Mouse (Mus musculus) myocyte (in vitro differentiated cells): ENCODE measurements around the gene Ttc36. TPM values are rescaled to one million over a fixed set of nuclear protein-coding genes. Genes with fewer than 3 reads are reported as not detected.

Experiments
- H3K27me3 ChIP-seq: one replicate; pipeline ENCODE4 v1.6.1; 2011; ENCODE audit not compliant: control insufficient read depth, insufficient read depth, insufficient read length
- H3K36me3 ChIP-seq: one replicate; pipeline ENCODE4 v1.6.1; 2011; ENCODE audit not compliant: control insufficient read depth, insufficient read depth
- H3K4me2 ChIP-seq: one replicate; pipeline ENCODE4 v1.6.1; 2011; ENCODE audit warnings: low read depth, control low read depth
- H3K4me3 ChIP-seq: one replicate; pipeline ENCODE4 v1.5.1; 2011; ENCODE audit warnings: mild to moderate bottlenecking, control low read depth, moderate library complexity
- H3K79me2 ChIP-seq: one replicate; pipeline ENCODE4 v1.6.1; 2011; ENCODE audit not compliant: control insufficient read depth, insufficient read depth
- H3ac ChIP-seq: one replicate; pipeline ENCODE4 v1.6.1; 2011; ENCODE audit not compliant: control insufficient read depth, insufficient read length
- CEBPB ChIP-seq: IDR thresholded peaks from 2 replicates; pipeline ENCODE4 v1.6.1; 2011; ENCODE audit warnings: mild to moderate bottlenecking, moderate library complexity; ENCODE audit not compliant: poor library complexity, insufficient read depth, severe bottlenecking
- E2F4 ChIP-seq: IDR thresholded peaks from one replicate; pipeline ENCODE4 v1.6.1; 2011; ENCODE audit warnings: mild to moderate bottlenecking, control low read depth, moderate library complexity; ENCODE audit not compliant: insufficient read depth
- MAX ChIP-seq: IDR thresholded peaks from one replicate; pipeline ENCODE4 v1.6.1; 2011; ENCODE audit warnings: low read depth, mild to moderate bottlenecking, control low read depth
- MYOD1 ChIP-seq, 3 experiments: IDR thresholded peaks; one replicate each; pipeline ENCODE4 v1.6.1; 2011; ENCODE audit warnings: control low read depth in 2 of 3, low read depth in 2 of 3, mild to moderate bottlenecking in 2 of 3, moderate library complexity in 1 of 3; ENCODE audit not compliant: insufficient read length in 2 of 3, control insufficient read depth in 1 of 3
- MYOG ChIP-seq, 3 experiments: IDR thresholded peaks; one replicate each; pipeline ENCODE4 v1.6.1; 2011; ENCODE audit warnings: control low read depth in 2 of 3, low read depth in 2 of 3, mild to moderate bottlenecking in 2 of 3; ENCODE audit not compliant: insufficient read length in 2 of 3, control insufficient read depth in 1 of 3, insufficient read depth in 1 of 3
- POLR2A ChIP-seq: IDR thresholded peaks from one replicate; pipeline ENCODE4 v1.6.1; 2011; ENCODE audit warnings: low read depth, mild to moderate bottlenecking, control low read depth, moderate library complexity; ENCODE audit not compliant: insufficient read length
- POLR2AphosphoS2 ChIP-seq: IDR thresholded peaks from one replicate; pipeline ENCODE4 v1.6.1; 2011; ENCODE audit warnings: low read depth, control low read depth; ENCODE audit not compliant: insufficient read length
- REST ChIP-seq: IDR thresholded peaks from one replicate; pipeline ENCODE4 v1.6.1; 2011; ENCODE audit warnings: mild to moderate bottlenecking, control low read depth, moderate library complexity; ENCODE audit not compliant: insufficient read depth, insufficient read length
- SRF ChIP-seq: IDR thresholded peaks from one replicate; pipeline ENCODE4 v1.6.1; 2011; ENCODE audit warnings: low read depth; ENCODE audit not compliant: control insufficient read depth, insufficient read length
- TCF12 ChIP-seq: IDR thresholded peaks from one replicate; pipeline ENCODE4 v1.6.1; 2011; ENCODE audit warnings: mild to moderate bottlenecking, control low read depth; ENCODE audit not compliant: poor library complexity, insufficient read depth, severe bottlenecking
- TCF3 ChIP-seq: IDR thresholded peaks from one replicate; pipeline ENCODE4 v1.6.1; 2011; ENCODE audit warnings: low read depth, control low read depth; ENCODE audit not compliant: insufficient read length
- USF1 ChIP-seq: IDR thresholded peaks from one replicate; pipeline ENCODE4 v1.6.1; 2011; ENCODE audit warnings: low read depth, mild to moderate bottlenecking, control low read depth, moderate library complexity
- polyA plus RNA-seq: library from polyadenylated mRNA; unstranded; fragments of >200 nt; fragmentation: generic; extraction: Trizol; gene quantifications from one replicate; pipeline ENCODE4 v1.2.1, GENCODE M21; 2012; ENCODE audit warnings: missing spikeins

Ttc36 gene
- polyA plus RNA-seq, 1 experiment: 0.12 TPM

DNA sequence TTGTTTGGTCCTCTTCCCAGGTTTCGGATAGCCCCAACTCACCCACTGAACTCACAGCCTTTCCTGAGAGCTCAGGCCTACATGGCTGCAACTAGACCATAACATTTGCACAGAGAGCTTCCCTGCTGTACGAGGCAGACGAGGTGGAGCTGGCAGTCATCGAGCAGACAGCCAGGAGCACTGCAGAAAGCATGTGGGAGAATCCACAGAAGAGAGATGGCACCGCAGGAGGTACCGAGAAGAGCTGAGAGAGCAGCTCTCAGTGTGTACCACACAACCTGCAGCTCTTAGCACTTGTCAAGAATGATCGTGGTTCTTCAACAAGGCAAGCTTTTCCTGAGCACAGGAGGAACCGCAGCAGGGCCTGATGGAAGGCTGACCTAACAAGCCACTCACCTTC, 11.3 kb upstream of the Ttc36 start:
- H3K27me3 ChIP-seq: no peaks in the 10 kb centered on the region
- peaks cover 51% of the 10 kb centered on the region for H3K36me3 ChIP-seq
- H3K4me2 ChIP-seq: no peak overlapping the region
- no peak overlapping the region for H3K4me3 ChIP-seq
- H3ac ChIP-seq: no peak overlapping the region
- TF ChIP-seq POLR2AphosphoS2: no peak
- TF ChIP-seq POLR2A: no peak
- TF ChIP-seq TCF12: no peak
- TF ChIP-seq USF1: no peak
- no peak for TF ChIP-seq TCF3
- TF ChIP-seq MYOD1 (IDR thresholded peaks at IDR 0.05; ENCODE audit: control insufficient read depth in 1 of 3, insufficient read length in 2 of 3, low read depth in 2 of 3): no peak
- TF ChIP-seq MYOG (IDR thresholded peaks at IDR 0.05; ENCODE audit: control insufficient read depth in 1 of 3, insufficient read depth in 1 of 3, insufficient read length in 2 of 3, low read depth in 2 of 3): no peak
- no peak for TF ChIP-seq MAX
- TF ChIP-seq SRF: no peak
- TF ChIP-seq CEBPB: no peak
- TF ChIP-seq REST: no peak
- TF ChIP-seq E2F4: no peak
- H3K79me2 ChIP-seq: no peaks in the 10 kb centered on the region

DNA sequence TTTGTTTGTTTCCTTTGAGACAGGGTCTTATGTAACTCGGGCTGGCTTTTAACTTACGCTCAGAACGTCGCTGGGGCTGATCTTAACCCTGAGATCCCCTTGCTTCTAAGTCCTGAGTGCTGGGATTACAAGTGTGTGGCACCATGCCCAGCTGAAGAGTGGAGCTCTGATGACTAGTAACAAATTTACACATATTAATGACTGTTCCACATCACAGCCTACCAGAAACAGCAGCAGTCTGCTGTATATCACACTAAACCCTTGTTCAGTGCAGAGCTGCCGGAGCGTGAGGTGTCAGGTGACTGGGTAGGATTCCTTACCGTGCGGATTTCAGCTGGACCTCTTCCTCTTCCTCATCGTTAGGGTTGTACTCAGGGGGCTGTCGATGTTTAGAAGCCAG, 7.4 kb upstream of the Ttc36 start:
- no peak overlapping the region for H3K4me2 ChIP-seq
- H3K4me3 ChIP-seq: no peak overlapping the region
- TF ChIP-seq MYOG (IDR thresholded peaks at IDR 0.05; ENCODE audit: control insufficient read depth in 1 of 3, insufficient read depth in 1 of 3, insufficient read length in 2 of 3, low read depth in 2 of 3) (no peak), CEBPB (no peak), POLR2AphosphoS2 (no peak), TCF12 (no peak), POLR2A (no peak), E2F4 (no peak), TCF3 (no peak), USF1 (no peak), MAX (no peak), REST (no peak), MYOD1 (IDR thresholded peaks at IDR 0.05; ENCODE audit: control insufficient read depth in 1 of 3, insufficient read length in 2 of 3, low read depth in 2 of 3) (no peak), SRF (no peak)
- no peaks in the 10 kb centered on the region for H3K79me2 ChIP-seq
- no peaks in the 10 kb centered on the region for H3K27me3 ChIP-seq
- peaks cover 65% of the 10 kb centered on the region for H3K36me3 ChIP-seq
- no peak overlapping the region for H3ac ChIP-seq

DNA sequence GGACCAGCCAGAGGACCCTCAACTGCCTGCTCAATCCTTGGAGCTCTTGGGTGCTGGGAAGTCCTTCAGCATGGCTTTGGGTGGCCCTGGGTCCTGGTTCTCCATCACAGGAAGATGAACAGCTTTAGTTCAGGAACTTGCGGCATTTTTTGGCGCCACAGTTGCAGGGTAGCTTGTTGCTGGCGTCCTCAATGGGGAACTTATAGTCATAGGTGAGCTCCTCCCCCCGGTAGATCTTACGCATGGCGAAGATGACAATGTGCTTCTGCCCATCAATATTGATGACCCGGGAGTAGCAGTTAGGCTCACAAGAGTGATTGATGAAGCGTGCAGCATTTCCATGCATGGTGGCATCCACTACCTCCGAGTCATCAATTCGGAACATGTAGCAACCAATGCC, 4.9 kb upstream of the Ttc36 start:
- Histone ChIP-seq H3ac (no peak overlapping the region), H3K79me2 (no peaks in the 10 kb centered on the region), H3K4me2 (no peak overlapping the region), H3K4me3 (no peak overlapping the region), H3K36me3 (peaks cover 45% of the 10 kb centered on the region), H3K27me3 (no peaks in the 10 kb centered on the region)
- TF ChIP-seq CEBPB: no peak
- no peak for TF ChIP-seq MYOG (IDR thresholded peaks at IDR 0.05; ENCODE audit: control insufficient read depth in 1 of 3, insufficient read depth in 1 of 3, insufficient read length in 2 of 3, low read depth in 2 of 3)
- no peak for TF ChIP-seq MAX

DNA sequence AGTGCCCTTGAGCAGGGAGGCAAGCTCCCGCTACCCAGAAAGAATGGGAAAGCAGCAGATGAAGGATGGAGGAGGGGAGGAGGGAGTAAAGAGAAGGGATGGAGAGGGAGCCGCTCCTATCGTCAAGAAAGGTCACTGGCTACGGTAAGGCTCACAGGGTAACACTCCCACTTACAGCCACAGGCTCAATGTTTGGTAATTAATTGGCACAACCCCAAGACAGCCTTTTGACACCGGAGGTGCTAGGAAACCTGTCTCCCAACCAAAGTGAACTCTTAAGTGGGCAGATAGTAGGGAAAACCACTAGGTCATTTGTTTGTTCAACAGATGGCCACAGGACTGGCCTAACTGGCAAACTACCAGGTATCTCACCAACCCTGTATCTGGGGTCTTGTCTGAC, 4.3 kb upstream of the Ttc36 start:
- Histone ChIP-seq H3K27me3 (no peaks in the 10 kb centered on the region), H3K79me2 (no peaks in the 10 kb centered on the region), H3K4me3 (no peak overlapping the region), H3K4me2 (no peak overlapping the region), H3K36me3 (peaks cover 41% of the 10 kb centered on the region), H3ac (no peak overlapping the region)
- TF ChIP-seq E2F4 (no peak), SRF (no peak), MAX (no peak), MYOD1 (IDR thresholded peaks at IDR 0.05; ENCODE audit: control insufficient read depth in 1 of 3, insufficient read length in 2 of 3, low read depth in 2 of 3) (no peak), MYOG (IDR thresholded peaks at IDR 0.05; ENCODE audit: control insufficient read depth in 1 of 3, insufficient read depth in 1 of 3, insufficient read length in 2 of 3, low read depth in 2 of 3) (no peak), USF1 (no peak), POLR2AphosphoS2 (no peak), TCF3 (no peak), CEBPB (no peak)

DNA sequence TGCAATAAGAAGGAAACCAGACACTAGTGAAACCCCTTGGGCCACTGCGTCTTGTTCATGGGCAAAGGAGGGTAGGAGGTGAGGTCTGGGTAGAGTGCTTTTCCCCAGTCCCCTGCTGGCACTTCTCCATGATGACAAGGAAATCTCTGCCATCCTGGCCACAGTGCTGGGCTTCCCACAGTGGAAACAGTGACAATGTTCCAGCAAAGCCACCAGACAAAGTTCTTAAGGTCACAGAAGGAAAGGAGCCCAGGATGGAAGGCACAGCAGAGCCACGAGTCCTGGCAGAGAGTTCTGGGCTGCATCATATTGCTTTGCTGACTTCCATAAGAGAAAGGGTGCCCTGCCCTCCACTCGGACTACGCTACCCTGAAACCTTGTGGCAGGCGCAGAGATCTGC, 2.7 kb upstream of the Ttc36 start:
- Histone ChIP-seq H3ac (no peak overlapping the region), H3K4me3 (no peak overlapping the region), H3K27me3 (no peaks in the 10 kb centered on the region), H3K4me2 (no peak overlapping the region), H3K79me2 (no peaks in the 10 kb centered on the region), H3K36me3 (peaks cover 33% of the 10 kb centered on the region)
- no peak for TF ChIP-seq MYOG (IDR thresholded peaks at IDR 0.05; ENCODE audit: control insufficient read depth in 1 of 3, insufficient read depth in 1 of 3, insufficient read length in 2 of 3, low read depth in 2 of 3)
